ENCODE assay signal across 28 mouse cellular contexts in genomic region chr7:90274561-90275100, GRCm38 (mm10). TPM values are rescaled to one million over a fixed set of nuclear protein-coding genes. Genes with fewer than 3 reads are reported as not detected.
DNase-seq lines count a peak whose midpoint lies in the region; ATAC-seq lines count a peak whose summit lies in the region.
"Had no signal": no experiment of that assay in that cellular context is flagged by ENCODE, and none has a peak within 500 bp of the region (broad histone marks: within the 10 kb centered on the region; RNA-seq: fewer than 3 reads in every experiment).

No protein-coding gene starts in this region.

- H3K9me3 ChIP-seq in kidney, embryonic 15.5 days (replicated peaks) = no peaks in the 10 kb centered on the region
- H3K9me3 ChIP-seq: forebrain, embryonic 10.5 days; lung, embryonic 15.5 days; stomach, embryonic 15.5 days had no signal

- peak; percentile 30 to 33 for DNase-seq in cerebellum, postnatal 14 days
- DNase-seq in cerebellum, adult 11 months = no peak
- DNase-seq in kidney, adult 9 months = peak; percentile 13
- DNase-seq in kidney, postnatal 25 days = no peak
- peak; percentile 6 for DNase-seq in A20 (ENCODE audit: low read depth, low spot score)
- DNase-seq in gastrocnemius, postnatal 10 days = peak; percentile 28
- DNase-seq in frontal cortex, postnatal 10 days (ENCODE audit: low spot score in 2 of 2) = no peak
- DNase-seq: adrenal gland, postnatal 36 days; cerebellum, adult 9-10 months; forebrain, postnatal 0 days; heart, postnatal 4 days; kidney, adult 11 months; kidney, postnatal 10 days; lung, postnatal 4 days; right cerebral cortex, postnatal 14 days had no signal

- H3K27ac ChIP-seq in kidney, embryonic 15.5 days = no peak overlapping the region
- H3K27ac ChIP-seq: forebrain, embryonic 10.5 days; heart, embryonic 13.5 days; layer of hippocampus, adult 2 months; lung, embryonic 15.5 days; stomach, embryonic 15.5 days had no signal

- H3K36me3 ChIP-seq in kidney, embryonic 15.5 days = no peaks in the 10 kb centered on the region
- H3K36me3 ChIP-seq: forebrain, embryonic 10.5 days; heart, embryonic 13.5 days; lung, embryonic 15.5 days; stomach, embryonic 15.5 days had no signal

- no peak overlapping the region for H3K4me3 ChIP-seq in kidney, embryonic 15.5 days (replicated peaks)
- H3K4me3 ChIP-seq: forebrain, embryonic 10.5 days; heart, embryonic 13.5 days; layer of hippocampus, adult 2 months; lung, embryonic 15.5 days; stomach, embryonic 15.5 days had no signal

- peaks cover 15% of the 10 kb centered on the region for H3K4me1 ChIP-seq in kidney, embryonic 15.5 days
- H3K4me1 ChIP-seq: forebrain, embryonic 10.5 days; heart, embryonic 13.5 days; stomach, embryonic 15.5 days had no signal

- no peaks in the 10 kb centered on the region for H3K27me3 ChIP-seq in kidney, embryonic 15.5 days
- H3K27me3 ChIP-seq: heart, embryonic 13.5 days; lung, embryonic 15.5 days; stomach, embryonic 15.5 days had no signal

- 51% methylated on average over 11 of the region's 11 CpGs for WGBS in kidney, embryonic 15.5 days

- ATAC-seq in kidney, embryonic 15.5 days (replicated peaks; ENCODE audit: low FRiP score) = no peak
- ATAC-seq: forebrain, postnatal 0 days; hindbrain, embryonic 16.5 days had no signal

- H3K9ac ChIP-seq in kidney, embryonic 15.5 days = no peak overlapping the region
- H3K9ac ChIP-seq: forebrain, postnatal 0 days; heart, embryonic 13.5 days; lung, embryonic 15.5 days; stomach, embryonic 15.5 days had no signal

- no peak overlapping the region for H3K4me2 ChIP-seq in kidney, embryonic 15.5 days
- H3K4me2 ChIP-seq: heart, embryonic 13.5 days; liver, embryonic 11.5 days; lung, embryonic 15.5 days; stomach, embryonic 15.5 days had no signal

RNA-seq across cellular contexts. Expression of gene Ccdc83, which starts 9.1 kb away (rescaled TPM):
- total RNA-seq in gastrocnemius, postnatal 10 days (2021) = under 1 TPM; 0.61 to 0.87 TPM
- polyA plus RNA-seq in kidney, embryonic 15.5 days (2015; fragmentation: Nextera tagmentation; extraction: Ambion mirVana) = not detected in 2 replicates
- total RNA-seq: adrenal gland, postnatal 36 days; forebrain, postnatal 0 days; heart, postnatal 4 days; layer of hippocampus, adult 2 months; left cerebral cortex, adult 18-20 months; left cerebral cortex, postnatal 36 days had no signal
- polyA plus RNA-seq: forebrain, embryonic 10.5 days; forebrain, postnatal 0 days; heart, embryonic 13.5 days; hindbrain, embryonic 16.5 days; liver, embryonic 11.5 days; lung, embryonic 15.5 days; neural tube, embryonic 14.5 days; spleen, adult 2 months; stomach, embryonic 15.5 days; thymus, postnatal 0 days had no signal

RNA-seq across cellular contexts. Expression of gene Sytl2, which starts 27.4 kb away (rescaled TPM):
- total RNA-seq in gastrocnemius, postnatal 10 days (2021) = 10 to 100 TPM; 75.0 to 91.4 TPM
- polyA plus RNA-seq in kidney, embryonic 15.5 days (2015; fragmentation: Nextera tagmentation; extraction: Ambion mirVana) = 9.8 and 10.0 TPM in 2 replicates

Comparison
In these comparisons a context has a peak if more than half of its experiments do, and no peak if none do; other contexts are left out.
1. DNase-seq: peak in cerebellum, postnatal 14 days (2 of 2), kidney, adult 9 months (single experiment), A20 (single experiment) and gastrocnemius, postnatal 10 days (single experiment); none in cerebellum, adult 11 months (single experiment), kidney, postnatal 25 days (0 of 2) and frontal cortex, postnatal 10 days (0 of 2).